Mouse (Mus musculus): ENCODE measurements around the gene Inava. TPM values are rescaled to one million over a fixed set of nuclear protein-coding genes. Genes with fewer than 3 reads are reported as not detected.

Inava gene
- total RNA-seq, 2 experiments from 2014 or later: 0.22 TPM; not detected in 1

- intact Hi-C loops (cut with DNase I): no loop called here
- no peak for DNase-seq
Measured at GRCm38 (mm10) chr1:136232285-136232926, 1.7 kb downstream of the Inava start.

- DNase-seq: no peak
- intact Hi-C loops (cut with DNase I): no loop called here
Measured at GRCm38 (mm10) chr1:136231596-136231995, 2.5 kb downstream of the Inava start.

- intact Hi-C loops (cut with DNase I): no loop called here
- no peak for DNase-seq
Measured at GRCm38 (mm10) chr1:136230201-136230600, 3.9 kb downstream of the Inava start.

GRCm38 (mm10) chr1:136229040-136229373, 5.1 kb downstream of the Inava start:
- no peak for DNase-seq
- intact Hi-C loops (cut with DNase I): no loop called here

- intact Hi-C loops (cut with DNase I): no loop called here
- DNase-seq: peak in 1 of 2 experiments; percentile 12
Measured at GRCm38 (mm10) chr1:136228328-136229039, 5.6 kb downstream of the Inava start.

DNA sequence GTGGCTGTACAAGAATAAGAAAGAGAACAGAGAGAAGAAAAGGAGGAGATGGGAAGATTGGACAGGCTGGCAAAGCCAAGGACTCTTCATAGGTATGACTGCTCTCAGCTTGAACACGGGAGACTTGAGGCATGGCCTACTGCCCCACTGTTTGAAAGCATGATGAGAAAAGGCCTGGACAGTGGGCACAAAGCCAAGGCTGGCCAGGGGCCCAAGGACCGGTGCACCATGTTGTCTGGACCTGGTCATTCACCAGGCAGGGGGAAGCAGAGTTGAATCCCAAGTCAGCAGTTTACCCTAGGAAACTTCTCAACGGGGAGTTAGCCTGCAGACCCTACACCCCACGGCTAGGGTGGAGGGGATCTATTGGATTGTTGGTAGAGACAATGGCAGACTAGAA, 6.2 kb downstream of the Inava start:
- intact Hi-C loops (cut with DNase I): no loop called here
- DNase-seq: no peak

- DNase-seq: no peak
- intact Hi-C loops (cut with DNase I): no loop called here
Measured at GRCm38 (mm10) chr1:136226626-136227025, 7.4 kb downstream of the Inava start.

DNA sequence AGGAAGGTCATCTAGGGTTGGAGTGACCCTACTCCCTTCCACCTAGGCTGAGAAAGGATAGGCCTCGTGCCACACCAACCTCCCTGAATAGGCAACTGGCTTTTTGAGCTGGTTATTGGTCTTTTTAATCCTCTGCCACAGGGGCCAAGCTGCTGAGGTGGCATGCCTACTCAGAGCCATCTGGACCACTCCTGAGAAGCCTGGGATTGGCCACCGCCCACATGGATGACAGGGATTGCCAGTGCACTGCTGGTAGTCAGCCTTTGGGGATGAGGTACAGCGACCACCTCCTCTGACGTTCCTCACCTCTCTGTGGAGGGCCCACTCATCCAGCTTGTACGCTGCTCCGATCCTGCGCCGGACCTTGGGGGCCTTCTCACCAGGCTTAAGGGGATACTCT, 8.2 kb downstream of the Inava start:
- DNase-seq: no peak
- intact Hi-C loops (cut with DNase I): no loop called here

- intact Hi-C loops (cut with DNase I): no loop called here
- DNase-seq: no peak
Measured at GRCm38 (mm10) chr1:136223758-136224342, 10.2 kb downstream of the Inava start.

DNA sequence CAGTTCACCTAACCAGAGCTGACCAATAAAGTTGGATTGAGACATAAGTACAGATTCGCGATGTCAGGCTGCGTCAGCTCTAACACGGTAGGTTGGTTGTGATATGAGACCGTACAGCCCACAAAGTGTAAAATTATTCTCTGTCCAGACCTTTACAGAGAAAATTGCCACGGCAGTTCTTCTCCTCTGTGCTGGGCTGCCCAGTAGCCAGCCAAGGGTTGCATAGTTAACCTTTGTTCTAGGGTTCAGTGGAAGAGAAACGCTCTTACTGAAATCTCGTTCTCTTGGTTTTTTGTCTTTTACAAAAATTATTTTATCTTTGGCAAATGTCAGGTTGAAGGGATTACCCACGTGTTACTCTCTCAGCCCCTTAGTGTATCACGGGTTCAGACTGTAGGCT, 11.7 kb downstream of the Inava start:
- no peak for DNase-seq
- intact Hi-C loops (cut with DNase I): no loop called here

- intact Hi-C loops (cut with DNase I): no loop called here
- no peak for DNase-seq
Measured at GRCm38 (mm10) chr1:136220037-136220871, 13.8 kb downstream of the Inava start.

DNA sequence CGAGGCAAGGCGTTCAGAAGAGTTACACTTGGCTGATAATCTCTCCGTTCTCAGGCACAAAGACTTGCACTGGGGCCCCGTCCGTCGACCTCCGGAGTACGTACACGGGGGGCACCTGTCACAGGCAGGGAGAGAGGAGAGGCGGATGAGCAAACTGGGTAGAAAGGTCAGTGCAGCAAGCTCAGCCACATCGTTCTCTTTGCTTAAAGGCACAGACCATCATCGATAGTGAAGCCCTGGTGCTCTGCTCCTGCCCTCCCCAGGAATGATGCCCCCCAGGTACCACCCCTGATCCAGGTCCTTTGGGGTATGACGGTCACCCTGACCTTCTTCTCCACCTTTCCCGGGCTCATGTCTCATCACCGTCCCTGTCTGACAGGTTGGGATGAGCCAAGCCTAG, 19.8 kb downstream of the Inava start:
- no peak for DNase-seq
- intact Hi-C loops (cut with DNase I): loop anchor here (5.0 kb wide), 1 partner anchor 152 kb away; no protein-coding TSS in a partner anchor

DNA sequence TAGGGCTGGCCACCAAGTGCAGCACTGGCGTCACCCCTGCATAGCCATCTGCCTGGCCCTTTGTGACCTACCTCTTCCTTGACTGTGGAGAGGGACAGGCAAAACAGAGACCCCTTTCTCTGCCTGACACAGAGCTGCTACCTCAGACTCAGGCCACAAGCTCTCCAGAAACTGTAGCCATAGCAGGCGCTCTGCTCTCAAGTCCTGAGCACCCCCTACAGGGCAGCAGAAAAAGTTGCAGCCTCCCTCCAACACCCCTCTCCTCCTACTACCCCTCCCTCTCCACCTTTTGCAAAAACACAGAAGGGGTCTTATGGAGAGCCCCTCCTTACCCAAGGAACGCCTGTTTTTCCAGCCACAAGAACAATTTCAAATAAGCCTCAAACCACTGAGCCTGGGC, 21.3 kb downstream of the Inava start, which contains the start of gene Mroh3:
Mroh3 (minus strand) TSS at position 26 of the 400 bp plus-strand sequence.
- intact Hi-C loops (cut with DNase I): loop anchor here (2.0 to 5.0 kb wide), 2 partner anchors 42 to 151 kb away; no protein-coding TSS in a partner anchor
- peak; percentile 25 to 45 for DNase-seq

GRCm38 (mm10) chr1:136190033-136190432, 44.0 kb downstream of the Inava start:
- intact Hi-C loops (cut with DNase I): no loop called here
- DNase-seq: no peak

DNA sequence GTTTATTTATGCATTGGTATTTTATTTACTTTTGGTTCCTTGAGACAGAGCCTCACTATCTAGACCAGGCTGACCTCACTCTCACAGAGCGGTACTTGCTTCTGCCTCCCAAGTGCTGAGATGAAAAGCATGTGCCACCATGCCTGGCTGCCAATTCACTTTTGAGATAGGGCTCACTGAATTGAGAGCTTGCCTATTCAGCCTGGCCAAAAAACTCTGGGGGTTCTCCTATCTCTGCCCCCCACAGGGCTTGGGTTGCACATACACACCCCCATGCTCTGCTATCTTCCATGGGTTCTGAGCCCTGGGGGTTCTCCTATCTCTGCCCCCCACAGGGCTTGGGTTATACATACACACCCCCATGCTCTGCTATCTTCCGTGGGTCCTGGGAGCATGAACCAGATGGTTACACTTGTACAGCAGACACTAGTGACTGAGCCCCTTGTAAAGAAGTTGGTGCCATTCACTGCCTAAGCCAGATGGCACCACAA, 54.5 kb downstream of the Inava start:
- DNase-seq: no peak
- intact Hi-C loops (cut with DNase I): no loop called here

- intact Hi-C loops (cut with DNase I): no loop called here
- DNase-seq: no peak
Measured at GRCm38 (mm10) chr1:136178741-136179140, 55.3 kb downstream of the Inava start.

DNA sequence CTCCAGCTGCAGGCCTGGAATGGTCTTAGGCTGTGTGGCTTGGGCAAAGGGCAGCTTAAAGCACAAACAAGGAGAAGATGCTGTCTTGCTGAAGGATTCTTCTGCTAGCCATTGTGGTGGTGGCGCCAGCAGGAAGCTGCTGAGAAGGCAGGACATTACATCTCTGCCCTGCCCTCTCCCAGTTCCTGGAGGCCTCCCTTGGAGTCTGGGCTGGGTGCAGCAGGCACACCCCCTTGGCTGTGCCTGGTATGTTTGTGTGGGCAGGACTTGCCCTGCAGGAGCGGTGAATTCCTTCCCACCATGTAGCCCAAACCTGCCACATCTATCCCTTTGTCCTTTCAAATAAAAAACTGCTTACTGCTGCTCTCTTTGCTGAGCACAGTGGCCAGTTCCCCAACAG, 57.0 kb downstream of the Inava start:
- no peak for DNase-seq
- intact Hi-C loops (cut with DNase I): no loop called here

DNA sequence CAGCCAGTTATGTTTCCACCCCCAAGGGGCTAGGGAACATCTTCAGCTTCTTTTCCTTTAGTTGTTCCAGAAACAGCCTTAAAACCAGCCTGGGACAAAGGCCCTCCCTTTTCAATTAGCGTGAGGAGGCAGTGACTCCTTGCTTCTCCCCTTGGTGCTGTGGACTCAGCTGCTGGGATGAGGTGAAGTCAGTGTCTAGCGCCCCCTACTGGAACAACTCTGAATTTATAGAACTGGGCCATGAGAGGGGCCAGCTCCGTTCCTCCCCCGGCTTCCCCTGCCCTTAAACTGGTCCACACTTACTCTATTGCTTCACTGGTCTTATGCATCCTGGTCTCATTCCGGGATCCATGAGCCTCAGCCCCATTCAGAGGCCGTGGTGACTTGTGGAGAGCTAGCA, 58.9 kb downstream of the Inava start:
- intact Hi-C loops (cut with DNase I): no loop called here
- DNase-seq: peak in 1 of 2 experiments; percentile 48

- no peak for DNase-seq
- intact Hi-C loops (cut with DNase I): loop anchor here (5.0 kb wide), 1 partner anchor 348 kb away; no protein-coding TSS in a partner anchor
Measured at GRCm38 (mm10) chr1:136174101-136174606, 59.9 kb downstream of the Inava start.

- intact Hi-C loops (cut with DNase I): loop anchor here (5.0 kb wide), 1 partner anchor 350 kb away; no protein-coding TSS in a partner anchor
- no peak for DNase-seq
Measured at GRCm38 (mm10) chr1:136172696-136173095, 61.4 kb downstream of the Inava start.

Data from heart, postnatal 14 days (tissue).